Mouse (Mus musculus) T-cell, adult 66 days (primary cell): ENCODE measurements around the gene Mlph. TPM values are rescaled to one million over a fixed set of nuclear protein-coding genes. Genes with fewer than 3 reads are reported as not detected.

Experiments used
- total RNA-seq, 2 experiments: library from RNA; stranded (reverse); gene quantifications; 3 replicates in 1 of 2; 4 replicates in 1 of 2; pipeline ENCODE4 v1.2.4; 2023

Mlph gene
- not detected for total RNA-seq

DNA sequence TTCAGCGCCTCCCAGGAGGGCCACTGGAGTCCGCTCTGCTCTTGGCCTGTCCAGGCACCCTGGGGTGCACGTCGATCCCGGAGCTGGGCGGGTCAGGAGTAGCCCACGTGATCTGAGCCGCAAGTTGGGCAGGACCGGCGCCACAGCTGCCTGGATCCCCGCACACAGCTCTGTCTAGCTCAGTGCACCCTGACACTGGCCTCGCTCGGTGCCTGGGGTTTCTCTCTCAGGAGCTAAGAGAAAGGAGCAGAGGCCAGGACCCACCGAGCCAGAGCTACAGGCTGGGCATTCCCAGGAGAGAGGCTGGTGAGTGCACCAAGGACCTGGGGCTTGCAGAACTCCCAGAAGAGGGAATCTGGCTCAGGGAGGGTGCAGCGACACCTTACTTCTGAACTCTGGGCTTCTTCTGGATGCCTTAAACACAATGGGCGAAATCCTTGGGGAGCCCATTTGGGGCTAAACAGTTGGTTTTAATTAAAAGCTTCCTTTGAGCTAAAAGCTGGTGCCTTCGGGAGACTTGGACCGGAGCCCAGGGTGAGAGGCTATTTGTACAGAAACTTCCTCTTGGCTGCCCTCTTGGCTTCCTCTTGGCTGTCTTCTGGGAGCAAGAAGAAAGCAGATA is at the start of gene Mlph:
Gene Mlph (plus strand): TSS at position 138 of the 622 bp plus-strand sequence.

GRCm38 (mm10) chr1:90952808-90953207 is 37.9 kb downstream of the Mlph start, which contains the start of gene Prlh:
Prlh (plus strand) TSS chr1:90953108.

GRCm38 (mm10) chr1:90969347-90969784 is 54.5 kb downstream of the Mlph start, which contains the start of gene Rab17:
Rab17 (minus strand) TSS chr1:90969661.

DNA sequence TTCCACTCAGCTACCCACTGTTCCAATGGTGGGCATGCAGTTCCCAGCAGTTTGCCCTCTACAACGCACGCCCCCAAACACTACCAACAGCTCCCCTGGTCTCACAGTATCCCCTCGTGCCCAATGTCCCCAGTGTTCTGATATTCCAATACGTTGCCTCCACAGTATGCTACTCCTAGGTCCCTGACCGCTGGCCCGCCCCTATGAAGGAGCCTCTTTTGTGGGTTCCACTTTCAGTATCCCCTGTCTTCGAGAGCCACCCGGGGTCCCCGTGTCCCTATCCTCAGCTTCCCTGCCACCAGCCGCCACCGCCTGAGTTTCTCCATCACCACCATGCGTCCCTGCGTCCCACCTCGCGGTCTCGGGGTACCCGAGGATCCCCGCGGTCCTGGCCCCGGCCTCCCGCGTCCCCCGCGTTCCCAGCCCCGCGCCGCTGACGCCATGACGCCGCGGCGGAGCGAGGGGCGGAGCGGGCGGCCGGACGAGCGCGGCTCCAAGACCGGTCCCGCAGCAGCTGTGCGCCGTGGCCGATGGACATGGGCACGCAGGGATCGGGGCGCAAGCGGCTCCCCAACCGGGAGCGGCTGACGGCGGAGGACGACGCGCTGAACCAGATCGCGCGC is 83.5 kb downstream of the Mlph start, which contains the start of gene Lrrfip1:
Gene Lrrfip1 (plus strand): TSS at position 470 of the 623 bp plus-strand sequence.

Other genes with a start within 250 kb of the Mlph start
- not detected for gene Col6a3, start 71.1 kb upstream of the Mlph start, total RNA-seq
- not detected for gene Prlh, start 38.0 kb downstream of the Mlph start, total RNA-seq
- gene Rab17, start 54.6 kb downstream of the Mlph start, total RNA-seq: not detected
- 100 to 1,000 TPM; 238 to 253 TPM for gene Lrrfip1, start 83.7 kb downstream of the Mlph start, total RNA-seq
- gene Rbm44, start 230.0 kb downstream of the Mlph start, total RNA-seq: 1 to 10 TPM; 3.1 to 3.2 TPM